Mouse (Mus musculus) C2C12 (cell line): ENCODE data around the gene Gm30302. TPM values are rescaled to one million over a fixed set of nuclear protein-coding genes. Genes with fewer than 3 reads are reported as not detected.

Experiments used
- H3K27me3 ChIP-seq: one replicate; pipeline ENCODE4 v1.6.1; 2011; ENCODE audit not compliant: control insufficient read depth, insufficient read depth, insufficient read length
- H3K36me3 ChIP-seq: one replicate; pipeline ENCODE4 v1.6.1; 2011; ENCODE audit not compliant: control insufficient read depth, insufficient read depth
- H3K4me3 ChIP-seq: one replicate; pipeline ENCODE4 v1.5.1; 2011; ENCODE audit warnings: mild to moderate bottlenecking, control low read depth; ENCODE audit not compliant: poor library complexity, insufficient read depth, severe bottlenecking
- H3K79me2 ChIP-seq: one replicate; pipeline ENCODE4 v1.6.1; 2011; ENCODE audit not compliant: control insufficient read depth, insufficient read depth
- H3K79me3 ChIP-seq: one replicate; pipeline ENCODE4 v1.6.1; 2011; ENCODE audit warnings: low read depth, control low read depth
- H3ac ChIP-seq: one replicate; pipeline ENCODE3; 2011; ENCODE audit warnings: low read depth; ENCODE audit not compliant: control insufficient read depth, insufficient read length
- CEBPB ChIP-seq: IDR thresholded peaks from one replicate; pipeline ENCODE4 v1.6.1; 2011; ENCODE audit warnings: low read depth, mild to moderate bottlenecking, control low read depth, moderate library complexity
- CTCF ChIP-seq: IDR thresholded peaks from one replicate; pipeline ENCODE4 v1.5.1; 2011; ENCODE audit not compliant: control insufficient read depth, insufficient read depth, insufficient read length
- FOSL1 ChIP-seq: IDR thresholded peaks from one replicate; pipeline ENCODE4 v1.8.0; 2011; ENCODE audit warnings: mild to moderate bottlenecking, low read length; ENCODE audit not compliant: poor library complexity, insufficient read depth, severe bottlenecking
- MAX ChIP-seq: IDR thresholded peaks from one replicate; pipeline ENCODE4 v1.6.1; 2011; ENCODE audit warnings: mild to moderate bottlenecking, control low read depth
- MYOD1 ChIP-seq: IDR thresholded peaks from one replicate; pipeline ENCODE4 v1.6.1; 2011; ENCODE audit warnings: low read depth; ENCODE audit not compliant: control insufficient read depth, insufficient read length
- MYOG ChIP-seq: IDR thresholded peaks from one replicate; pipeline ENCODE4 v1.6.1; 2011; ENCODE audit not compliant: control insufficient read depth, insufficient read length; ENCODE audit errors: extremely low read depth
- USF1 ChIP-seq: IDR thresholded peaks from one replicate; pipeline ENCODE4 v1.6.1; 2011; ENCODE audit warnings: low read depth, mild to moderate bottlenecking, control low read depth, moderate library complexity
- polyA plus RNA-seq: library from polyadenylated mRNA; unstranded; fragments of >200 nt; fragmentation: generic; extraction: Trizol; gene quantifications from one replicate; pipeline ENCODE4 v1.2.1, GENCODE M21; 2012; ENCODE audit warnings: missing spikeins

Gene Gm30302
- polyA plus RNA-seq, 1 experiment: not detected

- no peaks in the 10 kb centered on the region for H3K27me3 ChIP-seq
- no peaks in the 10 kb centered on the region for H3K36me3 ChIP-seq
- H3K79me2 ChIP-seq: no peaks in the 10 kb centered on the region
- no peak overlapping the region for H3ac ChIP-seq
- H3K4me3 ChIP-seq: no peak overlapping the region
- TF ChIP-seq CTCF (no peak), MYOG (no peak), MAX (no peak), MYOD1 (no peak), USF1 (no peak), CEBPB (no peak), FOSL1 (no peak)
- H3K79me3 ChIP-seq: no peaks in the 10 kb centered on the region
Measured at GRCm38 (mm10) chr13:49760675-49761074, 38.1 kb downstream of the Gm30302 start.

- no peak overlapping the region for H3K4me3 ChIP-seq
- no peak overlapping the region for H3ac ChIP-seq
- TF ChIP-seq CTCF (no peak), MYOG (no peak), CEBPB (no peak), FOSL1 (no peak), USF1 (no peak), MYOD1 (no peak), MAX (no peak)
Measured at GRCm38 (mm10) chr13:49757966-49758365, 40.8 kb downstream of the Gm30302 start.

GRCm38 (mm10) chr13:49756591-49756990 is 42.2 kb downstream of the Gm30302 start:
- Histone ChIP-seq H3K4me3 (no peak overlapping the region), H3K36me3 (no peaks in the 10 kb centered on the region), H3K79me3 (no peaks in the 10 kb centered on the region), H3K79me2 (no peaks in the 10 kb centered on the region), H3ac (no peak overlapping the region), H3K27me3 (no peaks in the 10 kb centered on the region)
- TF ChIP-seq MYOD1 (no peak), MYOG (no peak), FOSL1 (no peak), CEBPB (no peak), CTCF (no peak)

More at GRCm38 (mm10) chr13:49757966-49758365, 40.8 kb downstream of the Gm30302 start:
- Histone ChIP-seq H3K36me3 (no peaks in the 10 kb centered on the region), H3K79me2 (no peaks in the 10 kb centered on the region), H3K79me3 (no peaks in the 10 kb centered on the region), H3K27me3 (no peaks in the 10 kb centered on the region)

GRCm38 (mm10) chr13:49741285-49742040 is 57.3 kb downstream of the Gm30302 start:
- Histone ChIP-seq H3K79me3 (no peaks in the 10 kb centered on the region), H3ac (no peak overlapping the region), H3K36me3 (peaks cover 2% of the 10 kb centered on the region), H3K79me2 (no peaks in the 10 kb centered on the region), H3K27me3 (no peaks in the 10 kb centered on the region), H3K4me3 (no peak overlapping the region)
- TF ChIP-seq MYOD1 (no peak), MYOG (no peak), USF1 (no peak), MAX (no peak), CTCF (no peak), CEBPB (no peak), FOSL1 (no peak)

DNA sequence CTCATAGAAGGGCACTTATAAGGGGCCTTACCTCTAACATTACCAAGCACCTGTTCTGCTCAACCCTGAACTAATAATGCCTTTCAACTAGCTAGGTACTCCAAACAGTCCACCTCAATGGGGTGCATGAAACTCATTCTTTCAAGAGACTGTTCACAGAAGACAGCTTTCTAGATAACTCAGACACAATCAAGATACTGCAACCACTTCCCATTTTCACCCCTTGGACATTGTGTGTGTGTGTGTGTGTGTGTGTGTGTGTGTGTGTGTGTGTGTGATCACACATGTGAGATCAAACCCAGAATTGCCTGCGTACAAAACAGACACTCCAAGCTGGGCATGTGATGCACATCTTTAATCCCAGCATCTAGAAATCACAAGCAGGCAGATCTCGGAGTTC is 60.8 kb downstream of the Gm30302 start:
- no peaks in the 10 kb centered on the region for H3K79me3 ChIP-seq
- H3K27me3 ChIP-seq: no peaks in the 10 kb centered on the region
- no peak overlapping the region for H3ac ChIP-seq
- no peaks in the 10 kb centered on the region for H3K79me2 ChIP-seq
- peaks cover 36% of the 10 kb centered on the region for H3K36me3 ChIP-seq
- TF ChIP-seq MYOD1 (no peak), CEBPB (no peak), CTCF (no peak), USF1 (no peak), MAX (no peak), FOSL1 (no peak), MYOG (no peak)
- no peak overlapping the region for H3K4me3 ChIP-seq
